Mouse (Mus musculus) liver, adult 2 months (tissue): ENCODE results near the gene Adamtsl4. TPM values are rescaled to one million over a fixed set of nuclear protein-coding genes. Genes with fewer than 3 reads are reported as not detected.

Source experiments
- DNase-seq: peaks from one replicate; pipeline ENCODE4 v3.0.0-alpha.2; 2011; ENCODE audit warnings: low read depth, low spot score; ENCODE audit errors: extremely low read depth
- H3K27ac ChIP-seq: fragments of 200-500 bp; replicated peaks from 2 replicates; pipeline ENCODE4 v1.5.1; 2012; ENCODE audit warnings: low read depth, mild to moderate bottlenecking, control low read depth, inconsistent platforms, low read length; ENCODE audit not compliant: insufficient read depth
- H3K27me3 ChIP-seq: fragments of 200-500 bp; 2 replicates; pipeline ENCODE4 v1.6.1; 2012; ENCODE audit warnings: mild to moderate bottlenecking, moderate library complexity, low read length, inconsistent platforms; ENCODE audit not compliant: control insufficient read depth, insufficient read depth
- H3K36me3 ChIP-seq: fragments of 200-500 bp; 2 replicates; pipeline ENCODE4 v1.6.1; 2012; ENCODE audit warnings: low read length, inconsistent platforms; ENCODE audit not compliant: control insufficient read depth, insufficient read depth
- H3K4me1 ChIP-seq: fragments of 200-500 bp; 2 replicates; pipeline ENCODE4 v1.6.1; 2011; ENCODE audit warnings: low read length; ENCODE audit not compliant: control insufficient read depth, insufficient read depth
- H3K4me3 ChIP-seq: fragments of 200-500 bp; 2 replicates; pipeline ENCODE4 v1.5.1; 2011; ENCODE audit warnings: low read depth, mild to moderate bottlenecking, control low read depth, low read length, moderate library complexity; ENCODE audit not compliant: insufficient read depth
- H3K79me2 ChIP-seq: fragments of 200-500 bp; 2 replicates; pipeline ENCODE4 v1.6.1; 2012; ENCODE audit warnings: inconsistent platforms, mild to moderate bottlenecking, low read length, moderate library complexity; ENCODE audit not compliant: control insufficient read depth, insufficient read depth
- H3K9ac ChIP-seq: fragments of 200-500 bp; 2 replicates; pipeline ENCODE4 v1.6.1; 2012; ENCODE audit warnings: low read depth, mild to moderate bottlenecking, control low read depth, inconsistent platforms, low read length
- CTCF ChIP-seq: fragments of 200-500 bp; IDR thresholded peaks from 2 replicates; pipeline ENCODE4 v1.5.1; 2011; ENCODE audit warnings: low read depth, low read length, control low read depth
- POLR2A ChIP-seq: fragments of 200-500 bp; IDR thresholded peaks from 2 replicates; pipeline ENCODE4 v1.6.1; 2011; ENCODE audit warnings: low read length, control low read depth; ENCODE audit not compliant: insufficient read depth; ENCODE audit errors: extremely low read depth
- WGBS: fragments of 180-500 bp; shearing (Covaris S2); methylation state at CpG from one replicate; pipeline ENCODE4 v1.1.7; 2018; 5-methylcytosine and 5-hydroxymethylcytosine counted together
- polyA plus RNA-seq: library from polyadenylated mRNA; depleted of rRNA; stranded (reverse); fragments of >200 nt; gene quantifications from 2 replicates; pipeline ENCODE4 v1.2.3, GENCODE M21; 2012; rRNA removed
- total RNA-seq: library from RNA; depleted of rRNA; stranded (reverse); fragments of >200 nt; gene quantifications from 2 replicates; pipeline ENCODE4 v1.2.3, GENCODE M21; 2014; rRNA removed

The Adamtsl4 gene
- 0.55 and 1.6 TPM in 2 replicates for total RNA-seq
- 2.5 and 4.7 TPM in 2 replicates for polyA plus RNA-seq

DNA sequence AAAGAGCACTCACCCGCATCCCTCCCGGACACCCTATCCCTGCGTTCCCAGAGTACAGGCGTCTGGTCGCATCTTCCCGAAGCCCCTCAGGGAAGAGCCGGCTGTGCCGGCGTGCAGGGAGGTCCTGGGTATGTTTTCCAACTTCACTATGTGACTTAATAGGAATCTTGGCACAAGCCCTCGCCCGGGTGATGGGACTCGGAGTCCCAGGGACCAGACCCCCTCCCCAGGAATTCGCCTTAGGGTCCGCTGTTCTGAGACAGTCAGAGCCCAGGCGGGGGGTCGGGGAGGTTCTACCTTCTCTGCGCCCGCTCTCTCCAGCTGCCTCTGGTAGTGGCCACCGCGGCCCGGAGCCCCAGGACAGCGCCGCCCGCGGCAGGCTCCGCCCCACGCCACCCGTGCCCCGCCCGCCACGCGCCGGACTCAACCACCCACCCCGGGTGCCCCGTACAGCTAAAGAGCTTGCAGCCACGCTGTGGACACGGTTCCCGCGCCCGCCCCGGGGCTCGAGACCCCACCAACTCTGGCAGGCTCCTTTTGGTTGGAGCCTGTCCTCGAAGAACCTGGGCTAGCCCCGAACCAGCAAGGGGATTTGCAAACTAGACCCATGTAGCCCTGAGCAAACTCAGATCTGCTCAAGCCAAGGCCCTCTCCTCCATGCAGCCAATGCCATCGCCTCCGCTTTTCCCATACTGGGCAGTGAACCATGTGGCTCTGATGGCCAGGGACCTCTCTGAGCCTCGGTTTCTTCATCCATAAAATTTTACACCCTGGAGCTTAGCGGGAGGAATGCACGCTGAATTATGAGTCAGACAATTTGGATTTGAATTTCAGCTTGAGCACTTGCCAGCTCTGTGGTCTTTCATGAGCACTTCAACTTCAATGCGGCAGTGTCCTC lies at the start of gene Adamtsl4:
Gene Adamtsl4, minus strand, starts transcription at position 394 of the 898 bp plus-strand sequence.
- TF ChIP-seq CTCF (0 out of 2 replicates have a peak, but pooled peaks have one; percentile 2), POLR2A (no peak)

GRCm38 (mm10) chr3:95735071-95735670 lies 47.5 kb upstream of the Adamtsl4 start:
- H3K79me2 ChIP-seq: no peaks in the 10 kb centered on the region
- no peak overlapping the region for H3K27ac ChIP-seq
- DNase-seq: no peak
- no peaks in the 10 kb centered on the region for H3K27me3 ChIP-seq
- peaks cover 6% of the 10 kb centered on the region; the same call in 1 of the 2 replicates for H3K4me1 ChIP-seq
- no peak for TF ChIP-seq POLR2A
- 86% methylated on average over 12 of the region's 12 CpGs for WGBS
- H3K9ac ChIP-seq: no peak overlapping the region
- H3K36me3 ChIP-seq: no peaks in the 10 kb centered on the region
- no peak overlapping the region for H3K4me3 ChIP-seq

More for the DNA sequence above, at the start of gene Adamtsl4:
- DNase-seq: no peak
- H3K79me2 ChIP-seq: no peaks in the 10 kb centered on the region
- peak within 1 kb of the TSS; percentile 8; the same call in 1 of the 2 replicates for H3K27ac ChIP-seq
- peak within 1 kb of the TSS; percentile 67 for H3K4me3 ChIP-seq
- WGBS: 10% methylated on average over 50 of the region's 50 CpGs
- no peaks in the 10 kb centered on the region for H3K27me3 ChIP-seq
- H3K9ac ChIP-seq: peak within 1 kb of the TSS; percentile 75
- no peaks in the 10 kb centered on the region for H3K36me3 ChIP-seq
- H3K4me1 ChIP-seq: peaks cover 2% of the 10 kb centered on the region

- DNase-seq: no peak
- peak overlapping the region; percentile 24 for H3K27ac ChIP-seq
- peaks cover 6% of the 10 kb centered on the region; the same call in 1 of the 2 replicates for H3K4me1 ChIP-seq
- H3K79me2 ChIP-seq: no peaks in the 10 kb centered on the region
- 84% methylated on average over 13 of the region's 13 CpGs for WGBS
- no peak overlapping the region for H3K9ac ChIP-seq
- TF ChIP-seq POLR2A (no peak), CTCF (no peak)
- no peak overlapping the region for H3K4me3 ChIP-seq
- no peaks in the 10 kb centered on the region for H3K36me3 ChIP-seq
- H3K27me3 ChIP-seq: no peaks in the 10 kb centered on the region
These were observed 46.5 kb upstream of the Adamtsl4 start for GRCm38 (mm10) chr3:95734092-95734702.

DNA sequence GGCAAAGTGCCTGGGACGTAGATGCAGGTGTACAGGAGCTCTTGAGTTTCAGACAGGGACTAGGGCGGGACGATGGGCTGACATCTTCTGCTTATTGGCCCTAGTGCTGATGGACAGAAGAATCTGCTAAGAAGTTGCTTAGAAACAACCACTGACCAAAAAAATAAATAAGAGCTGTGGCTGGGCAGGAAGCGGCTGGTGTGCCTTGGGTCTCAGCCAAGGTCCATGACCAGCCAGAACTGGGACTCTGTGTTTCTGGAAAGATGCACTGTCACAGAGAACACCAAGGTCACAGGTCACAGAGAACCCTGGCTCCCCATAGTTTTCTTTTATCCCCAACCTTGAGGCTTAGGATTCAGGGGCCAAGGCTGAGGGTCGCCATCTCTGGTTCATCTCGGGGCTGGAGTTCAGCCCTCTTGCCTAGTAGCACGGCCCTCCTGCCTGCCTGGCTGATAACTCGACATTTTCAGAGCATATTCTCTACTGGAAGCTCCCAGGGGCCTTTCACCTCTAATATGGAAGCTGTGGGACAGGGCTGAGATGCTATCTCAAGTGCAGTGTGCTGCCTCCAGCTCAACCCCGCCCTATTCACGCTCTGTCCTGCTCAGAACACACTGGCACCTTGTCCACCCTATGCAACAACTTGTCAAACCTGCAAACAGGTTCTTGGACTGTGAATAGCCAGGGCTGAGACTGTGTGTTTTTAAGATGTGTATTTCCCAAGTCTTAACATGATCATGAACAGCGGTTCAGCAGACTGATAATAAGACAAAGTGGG lies 45.2 kb upstream of the Adamtsl4 start:
- no peak for TF ChIP-seq CTCF
- TF ChIP-seq POLR2A: no peak
- H3K79me2 ChIP-seq: no peaks in the 10 kb centered on the region
- DNase-seq: peak; percentile 75
- peak overlapping the region; percentile 62 for H3K27ac ChIP-seq
- H3K4me1 ChIP-seq: peaks cover 6% of the 10 kb centered on the region; the same call in 1 of the 2 replicates
- no peaks in the 10 kb centered on the region for H3K36me3 ChIP-seq
- no peak overlapping the region for H3K4me3 ChIP-seq
- no peaks in the 10 kb centered on the region for H3K27me3 ChIP-seq
- H3K9ac ChIP-seq: no peak overlapping the region
- WGBS: 61% methylated on average over 11 of the region's 11 CpGs

DNA sequence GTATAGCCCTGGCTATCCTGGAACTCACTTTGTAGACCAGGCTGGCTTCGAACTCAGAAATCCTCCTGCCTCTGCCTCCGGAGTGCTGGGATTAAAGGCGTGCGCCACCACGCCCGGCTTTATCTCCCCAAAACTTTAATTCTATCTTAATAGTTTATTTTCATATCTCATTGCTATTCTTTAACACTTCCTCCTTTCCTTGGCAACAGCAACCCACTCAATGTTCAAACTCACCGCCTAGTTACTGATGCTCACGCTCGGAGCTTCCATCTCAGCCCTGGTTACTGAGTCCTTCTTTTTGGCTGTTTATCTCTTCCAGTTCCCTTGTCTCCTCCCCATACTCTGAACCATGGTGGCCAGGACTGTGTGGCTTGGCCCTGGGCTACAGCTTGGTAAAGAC lies 44.6 kb upstream of the Adamtsl4 start:
- WGBS: 76% methylated on average over 9 of the region's 9 CpGs

More for the DNA sequence above, 44.6 kb upstream of the Adamtsl4 start:
- H3K27ac ChIP-seq: peak overlapping the region; percentile 62
- no peaks in the 10 kb centered on the region for H3K27me3 ChIP-seq
- no peak for DNase-seq
- TF ChIP-seq CTCF (no peak), POLR2A (no peak)
- H3K36me3 ChIP-seq: no peaks in the 10 kb centered on the region
- peaks cover 6% of the 10 kb centered on the region; the same call in 1 of the 2 replicates for H3K4me1 ChIP-seq
- H3K4me3 ChIP-seq: no peak overlapping the region
- H3K79me2 ChIP-seq: no peaks in the 10 kb centered on the region
- H3K9ac ChIP-seq: no peak overlapping the region
